Mouse (Mus musculus): ENCODE measurements around the gene Apba2.

Gene Apba2

GRCm38 (mm10) chr7:64595256-64595655 is 93.8 kb downstream of the Apba2 start:
- DNase-seq = no peak

- no peak for DNase-seq
These were observed 95.1 kb downstream of the Apba2 start for GRCm38 (mm10) chr7:64596652-64597051.

GRCm38 (mm10) chr7:64609866-64610265 is 108.4 kb downstream of the Apba2 start:
- no peak for DNase-seq

DNA sequence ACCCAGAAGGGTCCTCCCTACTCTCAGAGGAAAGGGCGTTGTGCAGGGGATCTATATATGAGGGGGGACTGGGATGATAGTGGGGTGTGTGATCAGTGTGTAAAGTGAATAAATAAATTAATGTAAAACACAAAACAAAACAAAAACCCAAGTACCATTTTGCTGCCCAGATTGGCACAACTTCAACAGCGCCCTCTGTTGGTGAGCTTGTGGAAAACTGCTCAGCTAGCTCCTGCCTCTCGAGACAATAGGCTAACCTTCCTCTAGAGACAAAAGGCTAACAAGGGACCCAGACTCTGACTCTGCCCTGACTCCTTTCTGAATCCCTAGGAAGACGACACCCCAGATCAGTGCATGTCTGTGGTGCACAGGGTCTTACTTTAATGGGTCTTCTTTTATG is 109.4 kb downstream of the Apba2 start:
- peak; percentile 7 for DNase-seq

DNA sequence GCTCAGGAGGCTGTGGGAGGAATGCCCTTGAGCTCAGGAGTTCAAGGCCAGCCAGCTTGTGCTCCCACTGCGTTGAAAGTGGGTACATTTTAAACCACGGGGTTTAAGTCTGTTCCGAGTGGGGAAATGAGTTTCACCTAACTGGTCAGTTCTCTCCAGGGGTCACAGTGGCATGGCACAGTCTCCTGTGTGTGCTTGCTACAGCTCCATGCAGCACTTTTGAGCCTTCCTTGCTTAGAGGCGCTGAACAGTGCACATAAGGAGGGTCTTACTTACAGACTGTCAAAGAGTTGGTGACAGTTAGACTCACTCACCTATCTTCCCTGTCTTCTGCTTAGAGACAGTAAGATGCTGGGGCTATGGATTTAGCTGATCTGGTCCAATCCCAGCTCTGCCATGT is 117.8 kb downstream of the Apba2 start:
- DNase-seq = no peak

DNA sequence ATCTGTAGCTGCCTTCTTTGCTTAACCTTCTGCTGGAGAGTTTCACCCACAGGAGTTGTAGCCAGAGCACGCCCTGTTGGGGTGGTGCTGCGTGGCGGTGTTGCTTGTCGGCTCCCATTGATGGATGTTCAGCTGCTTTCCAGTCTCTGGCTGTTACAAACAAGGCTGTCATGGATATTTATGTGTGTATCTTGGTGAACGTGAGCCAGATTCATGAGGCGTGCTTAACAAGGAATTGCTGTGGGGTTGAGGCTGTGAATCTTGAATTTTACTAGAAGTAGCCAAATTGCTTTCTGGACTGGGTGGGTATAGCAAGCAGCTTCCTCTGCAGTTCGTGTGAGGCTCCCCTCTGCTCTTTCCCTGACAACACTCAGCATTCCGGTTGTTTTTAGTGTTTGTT is 125.0 kb downstream of the Apba2 start:
- no peak for DNase-seq

GRCm38 (mm10) chr7:64627972-64628655 is 126.6 kb downstream of the Apba2 start:
- DNase-seq = no peak

- no peak for DNase-seq
These were observed 129.2 kb downstream of the Apba2 start for GRCm38 (mm10) chr7:64630697-64631096.

DNA sequence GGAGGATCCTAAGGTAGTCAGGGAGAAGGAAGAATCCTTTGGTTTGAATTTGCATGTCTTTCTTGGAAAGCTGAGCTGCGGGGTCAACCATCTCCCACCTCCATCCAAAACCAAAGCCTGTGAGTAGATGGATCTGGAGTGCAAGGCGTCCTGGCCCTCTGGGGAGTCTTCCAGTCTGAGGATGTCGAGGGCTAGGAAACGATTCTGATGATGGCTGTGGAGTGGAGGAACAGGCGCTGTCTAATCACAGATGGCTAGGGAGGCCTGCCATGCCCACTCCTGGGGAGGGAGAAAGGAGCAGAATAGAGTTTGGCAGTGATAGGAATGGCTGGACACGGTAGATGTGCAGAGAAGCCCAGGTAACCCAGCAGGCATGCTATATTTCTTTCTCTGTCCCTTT is 129.6 kb downstream of the Apba2 start:
- no peak for DNase-seq

- no peak for DNase-seq
These were observed 130.4 kb downstream of the Apba2 start for GRCm38 (mm10) chr7:64631781-64632351.

DNA sequence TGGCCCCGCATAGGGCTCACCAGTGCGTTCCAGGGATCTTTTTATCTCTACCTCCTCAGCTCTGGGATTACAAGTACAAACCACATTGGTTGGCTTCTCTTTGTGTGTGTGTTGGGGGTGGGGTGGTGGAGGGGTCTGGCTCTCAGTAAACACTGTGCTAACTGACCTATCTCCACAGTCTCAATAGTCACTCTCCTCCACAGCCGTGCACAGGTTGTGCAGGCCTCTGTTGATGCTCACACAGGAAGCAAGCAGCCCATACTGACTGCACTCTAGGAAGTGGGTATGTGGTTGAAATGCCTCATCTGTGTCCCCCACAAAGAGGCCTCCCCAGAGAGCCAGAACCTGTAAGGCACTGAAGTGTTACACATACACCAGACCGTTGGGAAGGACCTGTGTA is 131.7 kb downstream of the Apba2 start:
- DNase-seq = no peak

DNA sequence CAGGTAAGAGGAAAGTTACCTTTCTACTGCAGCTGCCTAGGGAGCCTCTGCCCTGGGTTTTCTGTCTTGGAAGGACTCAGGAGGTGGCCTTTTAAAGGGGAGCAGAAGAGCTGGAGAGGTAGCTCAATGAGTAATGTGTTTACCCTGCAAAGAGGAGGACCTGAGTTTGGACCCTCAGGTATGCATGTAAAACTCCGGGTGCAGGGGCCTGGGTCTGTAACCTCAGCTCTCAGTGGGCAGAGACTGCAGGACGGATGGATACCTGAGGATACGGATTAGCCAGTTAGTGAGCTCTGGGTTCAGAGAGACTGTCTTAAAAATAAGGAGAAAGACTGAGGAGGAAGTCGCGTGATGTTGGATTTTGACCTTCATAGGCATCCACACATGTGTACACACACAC is 132.4 kb downstream of the Apba2 start:
- no peak for DNase-seq

GRCm38 (mm10) chr7:64634482-64634881 is 133.0 kb downstream of the Apba2 start:
- DNase-seq = no peak

DNA sequence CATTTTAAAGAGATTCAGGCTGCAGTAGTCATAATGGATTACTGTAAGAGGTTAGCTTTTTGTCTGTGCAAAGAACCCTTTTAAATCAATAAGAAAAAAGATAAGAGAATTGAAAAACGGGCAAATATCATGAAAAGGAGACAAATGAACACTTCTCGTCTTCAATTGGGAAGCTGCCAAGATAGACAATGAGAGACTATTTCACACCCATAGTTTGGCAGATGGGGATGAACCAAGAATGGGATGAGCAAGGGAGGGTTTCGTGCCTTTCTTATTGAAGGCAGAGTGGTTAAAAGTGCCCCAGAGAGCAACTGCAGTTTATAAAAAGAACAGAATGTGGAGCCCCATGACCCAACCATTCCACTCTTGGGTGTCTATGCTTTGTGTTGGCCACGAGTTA is 137.4 kb downstream of the Apba2 start:
- no peak for DNase-seq

- DNase-seq = no peak
These were observed 139.1 kb downstream of the Apba2 start for GRCm38 (mm10) chr7:64640651-64641050.

DNA sequence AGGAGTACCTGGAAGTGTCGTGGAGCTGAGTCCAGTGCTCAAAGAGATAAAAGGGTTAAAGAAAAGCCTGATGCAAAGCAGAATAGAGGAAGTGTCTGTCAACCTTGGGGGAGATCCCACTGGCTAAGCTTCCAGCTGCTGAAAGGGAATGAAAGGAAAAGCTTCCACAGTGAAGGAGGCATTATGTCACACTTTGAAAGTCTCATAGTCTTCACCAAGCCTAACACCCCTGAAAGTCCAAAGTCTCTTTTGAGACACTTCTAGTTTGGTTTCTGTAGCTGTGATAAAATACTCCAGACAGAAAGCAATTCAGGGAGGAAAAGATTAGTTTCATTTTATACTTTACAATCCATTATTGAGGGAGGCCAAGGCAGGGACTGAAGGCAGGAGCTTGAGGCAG is 141.4 kb downstream of the Apba2 start:
- no peak for DNase-seq

GRCm38 (mm10) chr7:64645458-64645857 is 144.0 kb downstream of the Apba2 start:
- DNase-seq = no peak

DNA sequence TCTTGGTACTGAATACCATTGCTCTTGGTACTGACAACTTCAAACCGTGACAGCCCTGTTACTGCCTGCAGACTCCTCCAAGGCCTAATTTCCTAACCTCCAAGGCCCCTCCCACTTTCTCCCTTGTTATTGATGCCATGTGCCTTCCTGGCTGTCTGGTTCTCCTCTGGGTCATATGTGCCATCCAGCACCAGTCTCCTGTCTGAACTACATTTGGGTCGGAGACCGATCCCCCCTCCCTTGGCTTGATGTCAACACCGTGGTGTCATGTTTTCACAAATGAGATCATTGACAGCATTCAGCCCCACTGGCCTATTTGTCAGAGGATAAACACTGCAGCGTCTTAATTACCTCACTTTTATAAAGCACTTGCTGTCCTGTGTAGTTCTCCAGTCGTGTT is 144.5 kb downstream of the Apba2 start:
- DNase-seq = no peak

DNA sequence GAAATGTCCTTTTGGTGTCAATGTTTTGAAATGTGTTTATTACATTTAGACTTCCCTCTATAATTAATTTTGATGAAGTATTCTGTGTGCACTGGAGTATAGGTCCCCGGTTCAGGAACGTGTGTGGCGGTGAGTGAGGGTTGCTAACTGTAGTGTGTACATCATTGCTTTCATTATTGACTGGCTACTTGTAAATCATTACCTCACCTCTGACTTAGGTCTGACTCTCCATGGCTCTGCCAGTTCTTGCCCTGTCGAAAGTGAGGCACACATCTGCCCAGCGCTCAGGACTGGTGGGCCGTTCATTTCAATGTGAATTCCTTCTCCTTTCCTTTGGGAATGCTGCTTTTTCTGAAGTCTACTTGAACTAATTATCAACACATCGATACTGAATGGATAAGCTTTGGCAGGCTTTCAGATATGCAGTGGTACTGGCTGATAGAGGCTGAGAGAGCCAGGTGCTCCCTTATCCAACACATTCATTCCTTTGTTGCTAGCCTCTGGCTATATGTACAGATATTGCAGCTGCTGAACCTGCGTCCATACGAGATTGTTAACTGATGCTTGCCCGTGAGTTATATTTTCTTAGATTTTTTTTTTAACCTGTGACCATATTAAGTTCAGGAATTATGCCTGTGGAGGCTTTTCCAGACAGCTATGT is 147.6 kb downstream of the Apba2 start:
- no peak for DNase-seq

- no peak for DNase-seq
These were observed 150.5 kb downstream of the Apba2 start for GRCm38 (mm10) chr7:64651963-64652362.

GRCm38 (mm10) chr7:64656787-64657186 is 155.3 kb downstream of the Apba2 start:
- DNase-seq = no peak

GRCm38 (mm10) chr7:64658914-64659313 is 157.4 kb downstream of the Apba2 start:
- DNase-seq = no peak

DNA sequence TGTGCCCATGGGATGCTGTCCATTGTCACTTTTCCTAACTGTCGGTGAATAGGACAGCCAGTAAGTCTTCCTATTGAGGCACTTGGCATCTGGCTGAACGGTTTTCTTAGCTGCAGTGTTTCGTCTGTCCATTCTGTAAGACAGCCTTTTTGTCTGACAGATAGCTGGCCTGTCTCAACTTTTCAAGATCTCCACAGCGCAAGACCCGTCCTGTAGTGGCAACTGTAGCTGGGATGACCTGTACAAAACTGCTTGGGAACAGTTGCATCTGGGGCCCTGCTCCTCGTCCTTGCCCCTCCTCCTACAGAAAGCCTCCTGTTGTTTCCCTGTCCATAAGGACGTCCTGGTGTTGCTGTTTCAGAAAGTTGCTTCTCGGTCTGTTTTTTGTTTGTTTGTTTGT is 157.8 kb downstream of the Apba2 start:
- DNase-seq = no peak

DNA sequence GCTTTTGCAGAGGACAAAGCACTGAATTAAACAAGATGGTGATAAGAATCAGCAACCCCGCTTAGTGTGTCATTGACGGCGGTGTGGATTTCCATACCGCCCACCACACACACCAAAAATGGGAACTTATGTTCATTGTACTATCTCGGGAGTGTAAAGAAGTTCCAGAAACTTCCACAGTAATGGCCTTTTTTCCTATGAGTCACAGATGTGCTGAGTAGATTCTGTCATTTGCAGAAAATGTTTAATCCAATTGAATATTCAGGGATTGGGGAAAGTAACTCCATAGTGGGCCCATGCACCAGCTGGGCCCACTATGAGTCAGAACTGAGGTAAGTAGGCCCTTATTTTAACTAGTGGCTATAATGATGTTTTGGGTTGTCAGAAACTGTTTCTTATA is 161.0 kb downstream of the Apba2 start:
- DNase-seq = no peak

DNA sequence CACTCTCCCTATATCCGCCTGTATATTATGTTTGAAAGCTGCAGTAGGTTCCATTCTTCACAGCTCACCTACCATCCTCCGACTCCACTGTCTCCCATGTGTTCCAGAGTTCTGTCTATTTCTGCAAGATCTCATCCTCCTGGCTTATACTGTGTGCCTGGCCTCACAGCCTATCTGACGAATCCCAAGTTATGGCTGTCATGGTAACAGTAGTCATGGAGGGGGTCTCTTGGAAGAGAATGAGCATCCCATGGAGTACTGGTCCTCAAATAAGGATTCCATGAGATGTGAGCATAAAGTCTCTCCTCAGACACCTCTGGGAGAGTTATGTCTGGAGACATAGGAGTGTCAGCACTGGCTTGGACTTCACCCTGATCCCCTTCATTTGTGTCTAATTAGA is 162.1 kb downstream of the Apba2 start:
- DNase-seq = no peak

Measured in thymus, postnatal 14 days (tissue).